Mouse (Mus musculus): ENCODE results near the gene Wipi1. TPM values are rescaled to one million over a fixed set of nuclear protein-coding genes. Genes with fewer than 3 reads are reported as not detected.

Gene Wipi1
- polyA plus RNA-seq, 1 experiment from 2014 or later: 14.4 TPM

Other genes starting within 250 kb of the Wipi1 start
- 16.1 and 17.1 TPM in 2 replicates for gene Gna13, start 249.1 kb downstream of the Wipi1 start, polyA plus RNA-seq (2015; fragmentation: Nextera tagmentation; extraction: Ambion mirVana)
- gene 9930022D16Rik, start 198.1 kb downstream of the Wipi1 start, polyA plus RNA-seq (2015; fragmentation: Nextera tagmentation; extraction: Ambion mirVana): not detected in 2 replicates
- gene Amz2, start 186.0 kb downstream of the Wipi1 start, polyA plus RNA-seq (2015; fragmentation: Nextera tagmentation; extraction: Ambion mirVana): 70.5 and 74.0 TPM in 2 replicates
- 3.2 and 4.1 TPM in 2 replicates for gene Arsg, start 138.6 kb downstream of the Wipi1 start, polyA plus RNA-seq (2015; fragmentation: Nextera tagmentation; extraction: Ambion mirVana)
- gene Slc16a6, start 138.4 kb downstream of the Wipi1 start, polyA plus RNA-seq (2015; fragmentation: Nextera tagmentation; extraction: Ambion mirVana): 4.1 and 5.4 TPM in 2 replicates
- gene Prkar1a, start 37.4 kb upstream of the Wipi1 start, polyA plus RNA-seq (2015; fragmentation: Nextera tagmentation; extraction: Ambion mirVana): 521 and 535 TPM in 2 replicates
- 1.9 and 3.5 TPM in 2 replicates for gene Fam20a, start 110.3 kb upstream of the Wipi1 start, polyA plus RNA-seq (2015; fragmentation: Nextera tagmentation; extraction: Ambion mirVana)
- not detected in 2 replicates for gene 1700012B07Rik, start 216.1 kb upstream of the Wipi1 start, polyA plus RNA-seq (2015; fragmentation: Nextera tagmentation; extraction: Ambion mirVana)

Measured in forebrain, embryonic 16.5 days (tissue).